Mouse (Mus musculus) T-cell, adult 2 months (primary cell): ENCODE data around the gene Cacna1a.
A peak's percentile ranks its signal among the peaks of the same experiment; 100 is the strongest.
"Not testable (repeated sequence)": the region's sequence is repeated elsewhere in the genome, so short reads cannot be mapped to it uniquely, and the experiment has no call there.

ENCODE experiments used
- DNase-seq: peaks from one replicate; pipeline ENCODE4 v3.0.0; 2022; ENCODE audit warnings: low spot score

Gene Cacna1a

GRCm38 (mm10) chr8:84592015-84592662 is 203.9 kb downstream of the Cacna1a start:
- peak; percentile 61 for DNase-seq

- no peak for DNase-seq
Observed at GRCm38 (mm10) chr8:84593143-84593542, 204.9 kb downstream of the Cacna1a start.

- DNase-seq, result peak; percentile 56
Observed at GRCm38 (mm10) chr8:84594099-84594780, 206.0 kb downstream of the Cacna1a start.

GRCm38 (mm10) chr8:84595648-84596047 is 207.4 kb downstream of the Cacna1a start:
- DNase-seq, result peak; percentile 34

- no peak for DNase-seq
Observed at GRCm38 (mm10) chr8:84599401-84599800, 211.2 kb downstream of the Cacna1a start.

GRCm38 (mm10) chr8:84600311-84600907 is 212.2 kb downstream of the Cacna1a start:
- DNase-seq, result no peak

GRCm38 (mm10) chr8:84601221-84601751 is 213.0 kb downstream of the Cacna1a start:
- DNase-seq, result peak; percentile 8

GRCm38 (mm10) chr8:84614512-84615223 is 226.4 kb downstream of the Cacna1a start:
- peak; percentile 31 for DNase-seq

GRCm38 (mm10) chr8:84615666-84616485 is 227.6 kb downstream of the Cacna1a start:
- no peak for DNase-seq

- DNase-seq, result no peak
Observed at GRCm38 (mm10) chr8:84617005-84617404, 228.8 kb downstream of the Cacna1a start.

GRCm38 (mm10) chr8:84621102-84621625 is 232.9 kb downstream of the Cacna1a start:
- DNase-seq, result no peak

GRCm38 (mm10) chr8:84623425-84623824 is 235.2 kb downstream of the Cacna1a start:
- DNase-seq, result not testable (repeated sequence)

- DNase-seq, result no peak
Observed at GRCm38 (mm10) chr8:84629586-84629985, 241.3 kb downstream of the Cacna1a start.

GRCm38 (mm10) chr8:84630145-84630544 is 241.9 kb downstream of the Cacna1a start:
- DNase-seq, result no peak

GRCm38 (mm10) chr8:84631813-84632212 is 243.6 kb downstream of the Cacna1a start:
- DNase-seq, result no peak

- DNase-seq, result no peak
Observed at GRCm38 (mm10) chr8:84633841-84634584, 245.8 kb downstream of the Cacna1a start.

- no peak for DNase-seq
Observed at GRCm38 (mm10) chr8:84634849-84635304, 246.6 kb downstream of the Cacna1a start.

- DNase-seq, result no peak
Observed at GRCm38 (mm10) chr8:84635397-84636050, 247.3 kb downstream of the Cacna1a start.

GRCm38 (mm10) chr8:84636051-84636691 is 247.9 kb downstream of the Cacna1a start:
- DNase-seq, result no peak
